Mouse (Mus musculus) megakaryocyte, embryonic 14.5 days (primary cell): Measurements from ENCODE around the gene Fstl3. TPM values are rescaled to one million over a fixed set of nuclear protein-coding genes. Genes with fewer than 3 reads are reported as not detected.

Source experiments
- H3K27me3 ChIP-seq: replicated peaks from 2 replicates; pipeline ENCODE3; 2012; ENCODE audit warnings: inconsistent platforms
- H3K36me3 ChIP-seq: replicated peaks from 2 replicates; pipeline ENCODE3; 2012; ENCODE audit warnings: low read length, inconsistent platforms, mixed read lengths
- H3K4me1 ChIP-seq: 2 replicates; pipeline ENCODE4 v1.6.1; 2012; ENCODE audit warnings: inconsistent platforms
- H3K4me3 ChIP-seq: replicated peaks from 2 replicates; pipeline ENCODE3; 2012; ENCODE audit warnings: moderate library complexity, mild to moderate bottlenecking, inconsistent platforms
- H3K9me3 ChIP-seq: 2 replicates; pipeline ENCODE4 v1.6.1; 2012; ENCODE audit warnings: inconsistent platforms
- FLI1 ChIP-seq: IDR thresholded peaks from 2 replicates; pipeline ENCODE4 v1.6.1; 2012; ENCODE audit warnings: low read length, inconsistent platforms, mixed read lengths
- GATA1 ChIP-seq: IDR thresholded peaks from 3 replicates; pipeline ENCODE4 v1.6.1; 2012; ENCODE audit warnings: mixed read lengths, low read length, inconsistent platforms, borderline replicate concordance
- polyA plus RNA-seq: library from polyadenylated mRNA; stranded (reverse); fragments of >175 nt; gene quantifications from 2 replicates; pipeline ENCODE4 v1.2.3, GENCODE M21; 2012; ENCODE audit warnings: low replicate concordance; ENCODE audit not compliant: insufficient read depth

Gene Fstl3
- 1.6 TPM in 1 of 2 replicates, not detected in the other for polyA plus RNA-seq

DNA sequence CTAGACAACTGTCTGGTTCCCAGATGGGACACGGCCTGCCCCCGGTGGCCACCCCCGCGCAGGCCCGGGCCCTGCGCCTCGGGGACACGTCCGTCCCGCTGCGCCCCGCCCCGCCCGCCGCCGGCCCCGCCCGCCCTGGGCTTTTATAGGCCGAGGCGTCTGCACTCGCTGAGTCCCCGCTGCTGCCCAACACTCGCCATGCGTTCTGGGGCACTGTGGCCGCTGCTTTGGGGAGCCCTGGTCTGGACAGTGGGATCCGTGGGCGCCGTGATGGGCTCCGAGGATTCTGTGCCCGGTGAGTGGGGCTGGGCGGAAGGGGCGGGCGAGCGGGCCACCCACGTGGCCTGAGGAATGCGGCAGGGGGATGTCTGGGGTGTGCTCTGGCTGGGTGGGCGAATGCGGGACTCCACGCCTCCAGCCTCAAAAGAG lies at the start of gene Fstl3:
TSS of gene Fstl3 (plus strand) at position 170 of the 429 bp plus-strand sequence.
- Histone ChIP-seq H3K27me3 (peaks cover 53% of the 10 kb centered on the region), H3K4me3 (peak within 1 kb of the TSS; percentile 50)

GRCm38 (mm10) chr10:79728323-79729249 lies 48.5 kb upstream of the Fstl3 start:
- peaks cover 14% of the 10 kb centered on the region; the same call in 1 of the 2 replicates for H3K4me1 ChIP-seq
- H3K27me3 ChIP-seq: peaks cover 46% of the 10 kb centered on the region
- peaks cover 22% of the 10 kb centered on the region for H3K9me3 ChIP-seq
- no peak for TF ChIP-seq GATA1
- TF ChIP-seq FLI1: no peak
- H3K4me3 ChIP-seq: no peak overlapping the region
- H3K36me3 ChIP-seq: peaks cover 7% of the 10 kb centered on the region

More for the DNA sequence above, at the start of gene Fstl3:
- H3K36me3 ChIP-seq: no peaks in the 10 kb centered on the region
- TF ChIP-seq GATA1: no peak
- TF ChIP-seq FLI1: no peak
- peaks cover 15% of the 10 kb centered on the region for H3K9me3 ChIP-seq
- H3K4me1 ChIP-seq: peaks cover 47% of the 10 kb centered on the region

- H3K27me3 ChIP-seq: peaks cover 40% of the 10 kb centered on the region
- TF ChIP-seq FLI1: no peak
- TF ChIP-seq GATA1: no peak
- peaks cover 15% of the 10 kb centered on the region for H3K36me3 ChIP-seq
- H3K4me3 ChIP-seq: no peak overlapping the region
- H3K9me3 ChIP-seq: peaks cover 22% of the 10 kb centered on the region
- peaks cover 14% of the 10 kb centered on the region; the same call in 1 of the 2 replicates for H3K4me1 ChIP-seq
Observed at GRCm38 (mm10) chr10:79729357-79729965, 47.6 kb upstream of the Fstl3 start.

GRCm38 (mm10) chr10:79732500-79732899 lies 44.6 kb upstream of the Fstl3 start:
- Histone ChIP-seq H3K9me3 (peaks cover 33% of the 10 kb centered on the region), H3K4me1 (peaks cover 11% of the 10 kb centered on the region; the same call in 1 of the 2 replicates), H3K27me3 (peaks cover 28% of the 10 kb centered on the region), H3K4me3 (no peak overlapping the region), H3K36me3 (peaks cover 46% of the 10 kb centered on the region)
- TF ChIP-seq FLI1 (no peak), GATA1 (no peak)

DNA sequence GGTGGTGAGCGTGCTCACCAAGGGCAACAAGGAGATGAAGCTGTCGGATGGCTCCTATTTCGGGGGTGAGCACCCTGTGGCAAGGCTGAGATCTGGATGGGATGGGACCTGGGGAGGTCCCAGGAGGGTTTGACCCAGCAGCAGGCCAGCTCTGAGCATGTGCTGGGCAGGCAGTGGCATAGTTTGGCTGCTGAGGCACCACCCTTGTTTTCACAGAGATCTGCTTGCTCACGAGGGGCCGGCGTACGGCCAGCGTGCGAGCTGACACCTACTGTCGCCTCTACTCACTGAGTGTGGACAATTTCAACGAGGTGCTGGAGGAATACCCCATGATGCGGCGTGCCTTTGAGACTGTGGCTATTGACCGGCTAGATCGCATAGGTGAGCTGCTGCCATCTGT lies 43.2 kb upstream of the Fstl3 start:
- peak overlapping the region; percentile 14 for H3K4me3 ChIP-seq

DNA sequence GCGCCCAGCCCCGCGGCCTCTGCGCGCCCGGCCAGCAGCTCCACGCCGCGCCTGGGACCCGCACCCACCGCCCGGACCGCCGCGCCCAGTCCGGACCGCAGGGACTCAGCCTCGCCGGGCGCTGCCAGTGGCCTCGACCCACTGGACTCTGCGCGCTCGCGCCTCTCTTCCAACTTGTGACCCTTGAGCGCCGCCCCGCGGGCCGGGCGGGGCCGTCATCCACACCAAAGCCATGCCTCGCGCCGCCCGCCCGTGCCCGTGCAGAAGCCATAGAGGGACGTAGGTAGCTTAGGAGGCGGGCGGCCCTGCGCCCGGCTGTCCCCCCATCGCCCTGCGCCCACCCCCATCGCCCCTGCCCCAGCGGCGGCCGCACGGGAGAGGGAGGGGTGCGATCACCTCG lies 41.7 kb upstream of the Fstl3 start:
- peaks cover 6% of the 10 kb centered on the region for H3K27me3 ChIP-seq
- no peak overlapping the region for H3K4me3 ChIP-seq
- H3K9me3 ChIP-seq: peaks cover 27% of the 10 kb centered on the region
- H3K4me1 ChIP-seq: peaks cover 9% of the 10 kb centered on the region
- TF ChIP-seq FLI1: no peak
- TF ChIP-seq GATA1: no peak
- H3K36me3 ChIP-seq: peaks cover 74% of the 10 kb centered on the region

More for the DNA sequence above, 43.2 kb upstream of the Fstl3 start:
- peaks cover 59% of the 10 kb centered on the region for H3K36me3 ChIP-seq
- H3K27me3 ChIP-seq: peaks cover 16% of the 10 kb centered on the region
- TF ChIP-seq FLI1 (no peak), GATA1 (no peak)
- H3K4me1 ChIP-seq: peaks cover 7% of the 10 kb centered on the region
- H3K9me3 ChIP-seq: peaks cover 27% of the 10 kb centered on the region

- no peak for TF ChIP-seq FLI1
- TF ChIP-seq GATA1: no peak
- Histone ChIP-seq H3K36me3 (peaks cover 88% of the 10 kb centered on the region), H3K4me3 (no peak overlapping the region), H3K27me3 (peaks cover under 1% of the 10 kb centered on the region), H3K9me3 (peaks cover 24% of the 10 kb centered on the region), H3K4me1 (peaks cover 9% of the 10 kb centered on the region)
Observed at GRCm38 (mm10) chr10:79736706-79737105, 40.4 kb upstream of the Fstl3 start.

GRCm38 (mm10) chr10:79738259-79738658 lies 38.8 kb upstream of the Fstl3 start:
- TF ChIP-seq GATA1 (no peak), FLI1 (no peak)

GRCm38 (mm10) chr10:79739234-79739633 lies 37.8 kb upstream of the Fstl3 start:
- no peak overlapping the region for H3K4me3 ChIP-seq
- peaks cover 13% of the 10 kb centered on the region for H3K9me3 ChIP-seq
- H3K4me1 ChIP-seq: peaks cover 12% of the 10 kb centered on the region
- TF ChIP-seq FLI1: no peak
- TF ChIP-seq GATA1: no peak
- H3K36me3 ChIP-seq: peaks cover 98% of the 10 kb centered on the region
- no peaks in the 10 kb centered on the region for H3K27me3 ChIP-seq

More at GRCm38 (mm10) chr10:79738259-79738658, 38.8 kb upstream of the Fstl3 start:
- Histone ChIP-seq H3K9me3 (peaks cover 13% of the 10 kb centered on the region), H3K36me3 (peaks cover 96% of the 10 kb centered on the region), H3K4me3 (no peak overlapping the region), H3K27me3 (no peaks in the 10 kb centered on the region), H3K4me1 (peaks cover 9% of the 10 kb centered on the region)
